Mouse (Mus musculus): ENCODE measurements at regions not wholly inside any gene's neighbourhood (a gene's known extent, or its start where the extent isn't known, plus 50 kb on each side); places are given as distances from the start of the nearest gene placed in this dataset.
A peak's percentile ranks its signal among the peaks of the same experiment; 100 is the strongest.

- H3K27ac ChIP-seq (ENCODE audit: insufficient read depth, low read depth, low read length) = no peak overlapping the region
- H3K4me1 ChIP-seq (ENCODE audit: control insufficient read depth, insufficient read depth, low read length) = no peaks in the 10 kb centered on the region
- H3K4me3 ChIP-seq (ENCODE audit: insufficient read depth, low read length) = no peak overlapping the region
- TF ChIP-seq POLR2A (IDR thresholded peaks at IDR 0.05; ENCODE audit: borderline replicate concordance, low read depth, low read length) (no peak), CTCF (IDR thresholded peaks at IDR 0.05; ENCODE audit: low read depth, low read length) (no peak)
Measured at GRCm38 (mm10) chr9:63836565-63837284, 78.9 kb upstream of the Smad3 start.

DNA sequence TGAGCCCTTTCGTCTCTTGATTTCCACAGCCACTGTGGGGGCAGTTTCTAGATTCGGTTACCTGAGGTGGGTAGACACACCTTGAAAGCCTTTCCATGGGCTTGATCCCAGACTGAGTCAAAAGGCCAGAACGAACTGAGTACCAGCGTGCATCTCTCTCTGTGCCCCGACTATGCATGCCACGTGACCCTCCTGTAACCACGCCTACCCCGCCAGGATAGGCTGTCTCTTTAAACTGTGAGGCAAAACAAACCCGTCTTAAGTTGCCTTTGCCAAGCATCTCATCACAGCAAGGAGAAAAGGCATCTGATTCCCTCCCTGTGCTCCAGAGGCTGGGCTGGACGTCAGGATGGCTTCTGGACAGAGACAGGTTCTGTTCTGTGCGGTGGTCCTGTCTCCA, 78.2 kb upstream of the Smad3 start:
- Histone ChIP-seq H3K4me3 (ENCODE audit: insufficient read depth, low read length) (no peak overlapping the region), H3K4me1 (ENCODE audit: control insufficient read depth, insufficient read depth, low read length) (no peaks in the 10 kb centered on the region), H3K27ac (ENCODE audit: insufficient read depth, low read depth, low read length) (no peak overlapping the region)
- TF ChIP-seq POLR2A (IDR thresholded peaks at IDR 0.05; ENCODE audit: borderline replicate concordance, low read depth, low read length) = no peak
- TF ChIP-seq CTCF (IDR thresholded peaks at IDR 0.05; ENCODE audit: low read depth, low read length) = no peak

DNA sequence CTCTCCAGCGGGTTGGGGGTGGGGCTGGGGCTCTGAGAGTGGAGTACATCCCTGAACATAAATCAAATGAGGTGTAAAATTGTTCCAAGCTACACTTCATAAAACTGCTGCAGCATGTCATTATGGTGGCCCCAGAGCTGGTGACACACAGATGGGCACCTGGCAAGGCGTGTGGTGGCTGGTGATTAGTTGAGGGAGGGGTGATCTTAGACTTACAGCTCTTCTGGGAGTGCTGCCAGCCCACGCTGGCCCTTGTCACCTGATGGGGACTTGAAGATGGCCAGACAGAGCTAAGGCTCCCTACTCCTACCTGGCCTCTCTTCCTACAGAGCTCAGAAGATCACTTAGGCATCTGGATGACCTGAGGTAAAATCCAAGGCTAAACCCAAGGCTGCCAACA, 76.6 kb upstream of the Smad3 start:
- Histone ChIP-seq H3K4me1 (ENCODE audit: control insufficient read depth, insufficient read depth, low read length) (no peaks in the 10 kb centered on the region), H3K4me3 (ENCODE audit: insufficient read depth, low read length) (no peak overlapping the region), H3K27ac (ENCODE audit: insufficient read depth, low read depth, low read length) (no peak overlapping the region)
- no peak for TF ChIP-seq CTCF (IDR thresholded peaks at IDR 0.05; ENCODE audit: low read depth, low read length)
- TF ChIP-seq POLR2A (IDR thresholded peaks at IDR 0.05; ENCODE audit: borderline replicate concordance, low read depth, low read length) = no peak

DNA sequence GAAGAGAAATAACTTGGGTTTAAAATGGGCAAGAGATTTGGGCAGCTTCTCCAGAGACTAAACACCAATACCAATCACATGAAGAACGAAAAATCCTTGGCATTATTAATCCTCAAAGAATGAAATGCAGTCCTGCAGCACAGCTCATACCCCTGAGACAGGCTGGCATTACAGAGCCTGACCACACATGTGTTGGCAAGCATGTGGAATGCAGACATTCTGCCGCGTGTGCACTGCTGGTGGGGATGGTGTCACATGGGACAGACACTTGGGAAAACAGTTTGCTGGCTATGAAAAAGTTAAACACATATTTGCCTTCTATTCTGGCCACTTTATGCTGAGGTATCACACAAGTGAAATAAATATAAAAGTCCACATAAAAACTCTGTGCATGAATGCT, 60.4 kb upstream of the Smad3 start:
- H3K4me1 ChIP-seq (ENCODE audit: control insufficient read depth, insufficient read depth, low read length) = no peaks in the 10 kb centered on the region
- TF ChIP-seq CTCF (IDR thresholded peaks at IDR 0.05; ENCODE audit: low read depth, low read length) = no peak
- TF ChIP-seq POLR2A (IDR thresholded peaks at IDR 0.05; ENCODE audit: borderline replicate concordance, low read depth, low read length) = no peak
- no peak overlapping the region for H3K4me3 ChIP-seq (ENCODE audit: insufficient read depth, low read length)
- no peak overlapping the region for H3K27ac ChIP-seq (ENCODE audit: insufficient read depth, low read depth, low read length)

DNA sequence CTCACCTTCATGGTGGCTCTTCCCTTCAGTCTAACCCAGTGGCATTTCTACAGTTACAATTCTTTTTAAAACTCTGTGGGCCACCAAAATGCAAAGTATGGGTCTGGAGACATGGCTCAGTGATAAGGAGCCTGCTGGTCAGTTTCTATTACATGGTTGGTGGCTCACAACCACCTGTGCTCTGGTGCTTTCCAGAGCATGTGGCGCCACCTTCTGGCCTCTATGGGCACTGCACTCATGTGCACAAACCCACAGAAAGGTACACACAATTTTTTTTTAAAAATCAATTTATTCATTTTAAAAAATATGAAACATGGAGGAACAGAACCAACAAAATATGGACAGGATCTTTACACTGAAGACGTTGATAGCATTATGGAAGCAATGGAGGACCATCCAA, 58.7 kb upstream of the Smad3 start:
- TF ChIP-seq POLR2A (IDR thresholded peaks at IDR 0.05; ENCODE audit: borderline replicate concordance, low read depth, low read length) (no peak), CTCF (IDR thresholded peaks at IDR 0.05; ENCODE audit: low read depth, low read length) (peak; percentile 60)
- Histone ChIP-seq H3K27ac (ENCODE audit: insufficient read depth, low read depth, low read length) (no peak overlapping the region), H3K4me1 (ENCODE audit: control insufficient read depth, insufficient read depth, low read length) (no peaks in the 10 kb centered on the region), H3K4me3 (ENCODE audit: insufficient read depth, low read length) (no peak overlapping the region)

DNA sequence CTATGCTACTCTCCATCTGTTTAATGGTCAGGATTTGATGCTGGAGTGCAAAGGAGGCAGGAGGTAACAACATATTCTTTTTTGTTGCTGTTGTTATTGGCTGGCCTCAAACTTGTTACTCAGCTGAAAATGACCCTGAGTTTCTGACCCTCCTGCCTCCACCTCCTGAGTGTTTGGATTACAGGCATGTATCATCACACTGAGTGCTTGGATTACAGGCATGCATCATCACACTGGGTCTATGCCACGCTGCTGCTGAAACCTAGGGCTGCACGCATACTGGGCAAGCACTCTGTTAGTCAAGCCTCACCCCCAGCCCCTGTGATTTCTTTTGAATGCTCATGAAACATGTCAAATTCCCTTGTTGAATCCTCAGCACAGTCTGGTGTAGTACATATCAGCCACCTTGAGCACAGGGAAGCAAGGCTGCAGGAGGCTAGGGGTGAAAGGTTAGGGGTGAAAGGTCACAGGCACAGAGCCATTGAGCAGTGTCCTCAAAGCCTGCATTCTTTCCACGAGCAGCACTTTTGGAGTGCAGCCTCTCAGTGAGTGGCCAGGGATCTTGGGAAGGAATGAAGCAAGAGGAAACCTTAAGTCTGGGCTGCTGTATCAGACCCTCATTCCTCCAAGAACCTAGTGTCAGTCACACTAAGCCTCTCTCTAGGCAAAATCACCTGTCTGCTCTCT, 52.2 kb upstream of the Smad3 start:
- TF ChIP-seq POLR2A (IDR thresholded peaks at IDR 0.05; ENCODE audit: borderline replicate concordance, low read depth, low read length) (no peak), CTCF (IDR thresholded peaks at IDR 0.05; ENCODE audit: low read depth, low read length) (no peak)
- no peak overlapping the region for H3K27ac ChIP-seq (ENCODE audit: insufficient read depth, low read depth, low read length)
- no peaks in the 10 kb centered on the region for H3K4me1 ChIP-seq (ENCODE audit: control insufficient read depth, insufficient read depth, low read length)
- H3K4me3 ChIP-seq (ENCODE audit: insufficient read depth, low read length) = no peak overlapping the region

Measured in bone marrow macrophage, adult 2 months (primary cell).